Comparison of ENCODE assay signal across 31 mouse cellular contexts in the genomic region with DNA sequence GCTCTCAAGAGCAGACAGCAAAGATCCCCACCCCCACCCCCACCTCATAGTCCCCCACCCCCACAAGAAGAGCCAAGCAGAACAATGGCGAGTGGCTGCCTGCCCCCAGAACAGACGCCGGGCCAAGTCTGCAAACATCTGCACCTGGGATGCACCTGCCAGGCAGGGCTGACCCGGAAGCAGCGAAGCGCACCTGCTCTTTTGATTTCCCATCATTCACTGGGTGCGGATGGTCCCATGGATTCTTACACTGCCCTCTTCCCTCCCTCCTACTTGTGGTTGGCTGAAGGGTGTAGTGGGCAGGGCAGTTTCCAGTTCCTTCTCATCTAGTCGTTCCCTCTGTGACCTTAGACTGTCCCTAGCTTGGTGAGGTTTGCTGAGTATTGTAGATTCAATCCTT.
DNase-seq lines count a peak whose midpoint lies in the region; ATAC-seq lines count a peak whose summit lies in the region.
"Had no signal": no experiment of that assay in that cellular context is flagged by ENCODE, and none has a peak within 500 bp of the region (broad histone marks: within the 10 kb centered on the region; RNA-seq: fewer than 3 reads in every experiment).

No protein-coding gene starts in this region.

- H3K27me3 ChIP-seq in intestine, embryonic 16.5 days (replicated peaks; ENCODE audit: control insufficient read depth, insufficient read depth, low read length): no peaks in the 10 kb centered on the region; the same call in 1 of the 2 replicates
- H3K27me3 ChIP-seq: forebrain, embryonic 13.5 days had no signal

- WGBS in intestine, embryonic 16.5 days: 16% methylated on average over 8 of the region's 8 CpGs

- no peak overlapping the region for H3K4me2 ChIP-seq in intestine, embryonic 16.5 days (ENCODE audit: low read depth, low read length)
- H3K4me2 ChIP-seq: forebrain, embryonic 13.5 days; heart, embryonic 15.5 days; limb, embryonic 15.5 days; liver, embryonic 13.5 days; midbrain, embryonic 13.5 days; neural tube, embryonic 13.5 days had no signal

- H3K36me3 ChIP-seq in intestine, embryonic 16.5 days (ENCODE audit: control insufficient read depth, insufficient read depth, low read length): no peaks in the 10 kb centered on the region
- H3K36me3 ChIP-seq: G1E; heart, embryonic 15.5 days; limb, embryonic 10.5 days; limb, embryonic 15.5 days; liver, embryonic 13.5 days; midbrain, embryonic 13.5 days; neural tube, embryonic 13.5 days had no signal

- H3K27ac ChIP-seq in intestine, embryonic 16.5 days (ENCODE audit: low read length): no peak overlapping the region
- H3K27ac ChIP-seq: forebrain, embryonic 13.5 days; heart, embryonic 15.5 days; limb, embryonic 10.5 days; limb, embryonic 15.5 days; liver, embryonic 13.5 days; midbrain, embryonic 13.5 days; neural tube, embryonic 13.5 days had no signal

- H3K9ac ChIP-seq in intestine, embryonic 16.5 days (ENCODE audit: low read depth, low read length): no peak overlapping the region
- H3K9ac ChIP-seq: forebrain, embryonic 13.5 days; heart, embryonic 15.5 days; limb, embryonic 15.5 days; liver, embryonic 13.5 days; midbrain, embryonic 13.5 days; neural tube, embryonic 13.5 days had no signal

- DNase-seq in retina, postnatal 1 day: peak; percentile 30
- DNase-seq in retina, embryonic 14.5 days (ENCODE audit: low spot score): no peak
- peak; percentile 44 for DNase-seq in R1 (ENCODE audit: low read depth, low spot score)
- DNase-seq in MN1 (ENCODE audit: low spot score): no peak
- no peak for DNase-seq in kidney, postnatal 14 days
- no peak for DNase-seq in adrenal gland, postnatal 10 days
- DNase-seq: adrenal gland, adult 2 months; cerebellum, adult 8-10 months; cerebellum, postnatal 25 days; gastrocnemius, postnatal 14 days; kidney, adult 11 months; kidney, postnatal 36 days; liver, embryonic 13.5 days; lung, adult 2 months; lung, postnatal 36 days; right cerebral cortex, postnatal 25 days; spleen, adult 18-20 months; thymus, adult 2 months; thymus, postnatal 36 days had no signal

- no peaks in the 10 kb centered on the region for H3K9me3 ChIP-seq in intestine, embryonic 16.5 days (ENCODE audit: control insufficient read depth, low read length)
- H3K9me3 ChIP-seq: forebrain, embryonic 13.5 days; heart, embryonic 15.5 days; limb, embryonic 10.5 days; limb, embryonic 15.5 days; liver, embryonic 13.5 days; midbrain, embryonic 13.5 days; neural tube, embryonic 13.5 days had no signal

- no peaks in the 10 kb centered on the region for H3K4me1 ChIP-seq in intestine, embryonic 16.5 days (ENCODE audit: control insufficient read depth, insufficient read depth, low read length)
- H3K4me1 ChIP-seq: heart, embryonic 15.5 days; limb, embryonic 10.5 days; limb, embryonic 15.5 days; liver, embryonic 13.5 days had no signal

- peak; percentile 80 for ATAC-seq in intestine, embryonic 16.5 days
- ATAC-seq: activated CD4-positive, CD25-positive, alpha-beta regulatory T cell, adult 4 months; CD4-positive, CD25-positive, alpha-beta regulatory T cell, adult 4 months; forebrain, embryonic 13.5 days; hindbrain, embryonic 16.5 days; midbrain, embryonic 13.5 days; Patski had no signal

- no peak overlapping the region for H3K4me3 ChIP-seq in intestine, embryonic 16.5 days (ENCODE audit: low read length)
- H3K4me3 ChIP-seq: forebrain, embryonic 13.5 days; heart, embryonic 15.5 days; limb, embryonic 10.5 days; limb, embryonic 15.5 days; liver, embryonic 13.5 days; midbrain, embryonic 13.5 days; neural tube, embryonic 13.5 days had no signal

Comparison
In these comparisons a context has a peak if more than half of its experiments do, and no peak if none do; other contexts are left out.
1. DNase-seq: peak in retina, postnatal 1 day (single experiment) and R1 (single experiment); none in retina, embryonic 14.5 days (single experiment), MN1 (single experiment), kidney, postnatal 14 days (single experiment) and adrenal gland, postnatal 10 days (single experiment).